Mouse (Mus musculus): ENCODE measurements around the gene Mef2a.
A peak's percentile ranks its signal among the peaks of the same experiment; 100 is the strongest.

Mef2a gene

DNA sequence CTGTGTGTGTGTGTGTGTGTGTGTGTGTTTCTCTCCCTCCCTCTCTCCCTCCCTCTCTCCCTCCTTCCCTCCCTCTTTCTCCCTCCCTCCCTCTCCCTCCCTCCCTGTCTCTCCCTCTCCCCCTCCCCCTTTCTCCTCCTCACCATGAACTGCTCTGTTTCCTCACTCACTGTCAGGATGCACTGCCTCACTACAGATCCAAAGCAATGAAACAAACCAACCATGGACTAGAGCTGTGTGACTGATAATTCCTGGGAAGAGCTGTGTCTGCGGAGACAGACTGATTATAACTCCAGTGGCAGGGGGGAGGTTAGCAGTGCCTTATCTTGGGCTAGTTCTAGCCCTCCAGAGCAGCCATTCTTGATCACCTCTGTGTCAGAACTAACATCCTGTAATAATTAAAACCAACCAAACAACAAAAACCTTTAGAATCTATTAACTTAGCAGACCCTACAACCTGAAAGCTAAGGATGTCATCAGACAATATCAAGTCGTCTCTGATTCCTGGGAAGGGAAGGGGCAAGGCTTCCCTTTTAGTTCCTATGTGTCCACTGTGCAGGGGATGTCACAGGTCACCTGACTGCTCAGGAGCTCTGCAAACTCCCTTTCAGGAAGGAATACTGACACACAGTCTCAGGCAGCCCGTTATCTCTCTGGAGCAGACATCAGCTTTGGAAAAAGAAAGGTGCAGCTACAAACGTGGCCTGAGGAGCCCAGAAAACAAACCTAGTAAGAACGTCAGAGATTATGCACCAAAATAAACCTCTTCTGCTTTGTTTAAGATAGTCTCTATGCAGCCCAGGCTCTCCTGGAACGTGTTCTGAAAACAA lies 162.4 kb downstream of the Mef2a start:
- no peak for DNase-seq (ENCODE audit: low spot score)

DNA sequence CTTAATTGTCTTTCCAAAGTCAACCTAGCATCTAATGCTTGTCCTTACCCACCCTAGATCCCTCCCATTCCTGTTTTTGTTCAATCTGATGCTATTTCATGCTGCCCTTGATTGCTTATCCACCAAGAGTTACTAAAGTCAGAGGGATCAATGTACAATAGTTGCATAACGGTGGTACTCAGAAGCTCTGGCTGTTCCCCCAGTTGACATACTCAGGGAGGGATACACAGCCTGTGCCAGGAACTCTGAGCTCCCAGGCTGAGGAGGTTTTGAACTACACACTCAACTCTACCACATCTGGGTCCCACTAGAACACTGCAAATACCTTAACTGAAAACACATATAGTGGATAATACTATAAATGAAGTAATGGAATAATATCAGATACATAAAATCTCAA lies 164.3 kb downstream of the Mef2a start:
- DNase-seq (ENCODE audit: low spot score), result no peak

DNA sequence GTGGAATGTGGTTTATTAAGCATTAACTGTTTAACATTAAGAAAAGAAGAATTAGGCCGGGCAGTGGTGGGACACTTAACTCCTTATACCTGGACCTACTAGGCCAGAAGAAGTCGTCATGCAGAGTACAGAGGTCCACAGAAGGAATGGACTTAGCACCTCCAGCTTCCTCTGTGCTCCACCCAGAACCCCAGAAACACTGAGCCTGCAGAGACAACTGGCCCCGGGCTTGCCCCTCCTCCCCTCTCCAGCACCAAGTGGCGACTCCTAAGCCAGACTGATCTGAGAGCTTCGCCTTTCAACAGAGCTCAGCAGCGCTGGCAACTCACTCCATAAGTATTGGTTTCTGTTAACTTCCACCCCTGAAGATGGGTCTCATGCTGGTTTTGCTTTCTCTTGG lies 165.0 kb downstream of the Mef2a start:
- no peak for DNase-seq (ENCODE audit: low spot score)

DNA sequence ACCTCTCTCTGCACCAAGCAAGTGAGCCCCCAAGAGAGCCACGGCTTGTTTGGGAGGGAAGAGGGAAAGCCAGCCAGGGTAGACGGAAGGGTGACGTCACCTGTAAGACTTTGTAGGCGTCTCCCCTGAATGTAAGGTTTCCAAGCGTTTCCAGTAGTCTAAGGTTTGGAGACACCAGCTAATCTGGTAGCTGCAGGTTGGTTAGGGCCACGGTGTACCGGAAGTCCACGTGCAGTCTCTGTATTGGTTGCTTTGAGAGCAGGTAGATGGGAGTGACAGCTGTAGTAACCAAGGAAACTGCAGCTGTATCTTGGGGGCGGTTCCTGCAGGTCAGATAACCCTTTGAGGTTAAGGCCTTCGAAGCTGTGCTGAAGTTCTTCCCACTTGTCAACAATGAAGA lies 166.2 kb downstream of the Mef2a start:
- no peak for DNase-seq (ENCODE audit: low spot score)

DNA sequence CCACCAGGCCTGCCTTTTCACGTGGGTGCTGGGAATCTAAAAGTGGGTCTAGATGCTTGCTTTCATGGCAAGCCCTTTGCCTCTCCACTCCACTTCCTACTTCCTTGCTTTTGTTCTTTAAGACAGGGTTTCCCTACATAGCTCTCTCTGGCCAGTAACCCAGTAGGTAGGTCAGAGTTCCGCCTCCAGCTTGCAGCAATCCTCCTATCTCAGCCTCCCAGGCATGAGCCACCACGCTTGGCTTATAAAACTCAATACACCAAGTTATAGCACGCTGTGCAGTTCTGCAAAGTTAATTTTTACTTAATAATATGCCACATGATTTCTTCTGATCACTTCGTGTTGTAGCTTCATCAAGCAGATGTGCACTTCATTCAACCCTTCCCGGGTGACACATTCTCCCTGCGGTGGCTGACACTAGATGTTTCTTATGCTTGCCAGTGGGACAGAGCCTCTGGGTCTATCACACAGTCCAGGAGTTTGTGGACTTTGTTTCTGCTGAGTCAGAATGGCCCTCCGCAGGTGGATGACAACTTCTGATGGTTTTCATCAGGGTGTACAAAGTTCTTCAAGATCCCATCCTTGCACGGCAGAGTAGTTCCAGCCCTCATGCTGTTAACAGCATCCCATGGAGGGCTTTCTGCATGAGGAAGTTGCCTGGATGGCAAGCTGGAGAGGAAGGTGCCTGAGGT lies 166.8 kb downstream of the Mef2a start:
- no peak for DNase-seq (ENCODE audit: low spot score)

DNA sequence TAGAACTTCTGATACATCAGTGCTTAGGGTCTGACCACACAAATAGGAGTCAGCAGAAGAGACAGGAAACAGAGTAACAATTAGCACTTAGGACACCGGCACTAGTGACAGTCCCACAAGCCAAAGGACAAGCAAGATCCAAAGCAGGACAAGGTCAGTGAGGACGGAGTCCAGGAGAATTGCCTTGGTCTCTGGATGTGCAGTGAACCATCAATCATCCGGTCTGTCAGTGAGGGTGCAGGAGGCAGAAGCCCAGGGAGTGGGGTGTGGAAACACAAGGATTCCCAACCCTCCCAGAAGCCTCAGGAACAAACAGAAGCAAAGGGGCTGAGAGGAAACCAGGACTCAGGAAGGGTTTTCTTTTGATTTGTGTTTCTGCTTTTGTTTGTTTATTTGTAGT lies 169.0 kb downstream of the Mef2a start:
- no peak for DNase-seq (ENCODE audit: low spot score)

DNA sequence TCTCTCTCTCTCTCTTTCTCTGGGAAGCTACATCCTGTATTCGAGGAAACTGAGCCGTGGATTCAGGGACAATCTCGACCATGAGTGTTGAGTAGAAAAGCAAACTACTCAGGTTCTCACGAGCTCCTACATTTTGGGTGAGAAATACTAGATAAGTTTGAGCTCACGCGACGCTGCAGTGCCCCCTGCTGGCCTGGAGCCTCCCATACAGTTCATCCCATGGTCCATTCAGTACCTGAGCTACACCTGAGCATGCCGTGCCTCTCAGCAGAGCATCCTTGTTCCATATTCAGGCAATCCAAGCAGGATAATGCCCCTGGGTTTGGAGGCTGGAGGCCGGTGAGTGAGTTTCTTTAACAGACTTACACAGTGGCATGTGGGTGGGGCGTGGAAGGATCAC lies 173.2 kb downstream of the Mef2a start:
- DNase-seq (ENCODE audit: low spot score), result peak; percentile 66

DNA sequence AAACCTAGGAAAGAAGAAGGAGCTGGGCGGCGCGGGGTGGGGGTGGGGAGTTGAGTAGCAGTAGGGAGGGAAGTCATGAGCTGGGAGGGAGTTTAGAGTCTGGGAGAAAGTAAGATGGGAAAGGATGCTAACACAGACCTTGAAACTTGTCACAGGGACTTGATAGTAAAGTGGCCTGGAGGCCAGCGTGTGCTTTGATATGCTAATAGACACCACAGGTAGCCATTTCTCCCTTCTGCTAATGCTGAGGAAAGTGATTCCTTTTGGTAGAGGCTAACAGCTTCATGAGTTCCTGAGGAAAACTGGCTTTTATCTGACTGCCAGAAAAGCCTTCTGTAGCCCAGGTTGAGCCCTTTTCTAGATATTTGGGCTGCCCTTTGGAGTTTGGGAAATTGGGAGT lies 188.9 kb downstream of the Mef2a start:
- no peak for DNase-seq (ENCODE audit: low spot score)

All from ovary, postnatal 36 days (tissue).